Mouse (Mus musculus) CH12.LX (cell line): Measurements from ENCODE around the gene Trpm7. TPM values are rescaled to one million over a fixed set of nuclear protein-coding genes. Genes with fewer than 3 reads are reported as not detected.

ENCODE experiments used
- DNase-seq: peaks from one replicate; pipeline ENCODE4 v3.0.0-alpha.2; 2013; ENCODE audit errors: extremely low read depth
- H3K27ac ChIP-seq: 2 replicates; pipeline ENCODE4 v1.5.1; 2012; ENCODE audit warnings: low read depth, mild to moderate bottlenecking, control low read depth, moderate library complexity; ENCODE audit not compliant: insufficient read depth
- H3K27me3 ChIP-seq: replicated peaks from 2 replicates; pipeline ENCODE3; 2012; ENCODE audit warnings: inconsistent platforms
- H3K36me3 ChIP-seq, 2 experiments: replicated peaks in 1 of 2; 2 replicates each; pipeline versions ENCODE3 to v1.6.1; 2012; ENCODE audit warnings: inconsistent platforms in 1 of 2, low read length in 1 of 2, mild to moderate bottlenecking in 1 of 2, mixed read lengths in 1 of 2, moderate library complexity in 1 of 2; ENCODE audit not compliant: control insufficient read depth in 1 of 2, insufficient read depth in 1 of 2
- H3K4me1 ChIP-seq, 2 experiments: 2 replicates each; pipeline ENCODE4 v1.6.1; 2012; ENCODE audit warnings: inconsistent platforms in 1 of 2, moderate library complexity in 1 of 2; ENCODE audit not compliant: insufficient read depth in 2 of 2, control insufficient read depth in 1 of 2
- H3K4me2 ChIP-seq: 2 replicates; pipeline ENCODE4 v1.6.1; 2012; ENCODE audit warnings: low read depth, mild to moderate bottlenecking, control low read depth; ENCODE audit not compliant: poor library complexity, insufficient read depth, severe bottlenecking
- H3K4me3 ChIP-seq, 3 experiments: fragments of 150-350 bp in 1 of 3; sonication (generic) in 1 of 3; replicated peaks in 1 of 3; 2 replicates each; pipeline versions ENCODE3 to v1.5.1; 2011 to 2012; ENCODE audit warnings: low read depth in 2 of 3, low read length in 2 of 3, mild to moderate bottlenecking in 2 of 3, moderate library complexity in 2 of 3, control low read depth in 1 of 3, improper control_type of control experiment in 1 of 3, inconsistent platforms in 1 of 3, mixed read lengths in 1 of 3; ENCODE audit not compliant: poor library complexity in 1 of 3
- H3K79me2 ChIP-seq: replicated peaks from 2 replicates; pipeline ENCODE4 v1.6.1; 2012; ENCODE audit warnings: mild to moderate bottlenecking, moderate library complexity; ENCODE audit not compliant: control insufficient read depth, poor library complexity, insufficient read depth, severe bottlenecking; ENCODE audit errors: extremely low read depth
- H3K9ac ChIP-seq: 2 replicates; pipeline ENCODE4 v1.6.1; 2012; ENCODE audit warnings: low read depth, mild to moderate bottlenecking, control low read depth, moderate library complexity; ENCODE audit not compliant: insufficient read depth
- H3K9me3 ChIP-seq: replicated peaks from 2 replicates; pipeline ENCODE3; 2012; ENCODE audit warnings: low read length, inconsistent platforms, mixed read lengths
- BHLHE40 ChIP-seq: IDR thresholded peaks from 2 replicates; pipeline ENCODE4 v1.6.1; 2011; ENCODE audit warnings: mild to moderate bottlenecking, low read depth, low read length, improper control_type of control experiment
- CHD1 ChIP-seq: IDR thresholded peaks from 2 replicates; pipeline ENCODE4 v1.6.1; 2012; ENCODE audit warnings: low read depth, low read length, improper control_type of control experiment, inconsistent platforms
- CHD2 ChIP-seq: IDR thresholded peaks from 2 replicates; pipeline ENCODE4 v1.6.1; 2011; ENCODE audit warnings: low read length, improper control_type of control experiment
- CTCF ChIP-seq, 2 experiments: IDR thresholded peaks in 1 of 2; conservative IDR thresholded peaks in 1 of 2; 2 replicates each; pipeline ENCODE4 v1.5.1; 2011 to 2012; ENCODE audit warnings: low read depth in 2 of 2, low read length in 2 of 2, improper control_type of control experiment in 1 of 2, inconsistent platforms in 1 of 2, mild to moderate bottlenecking in 1 of 2, moderate library complexity in 1 of 2
- E2F4 ChIP-seq: IDR thresholded peaks from 2 replicates; pipeline ENCODE4 v1.6.1; 2011; ENCODE audit warnings: low read depth, low read length, improper control_type of control experiment; ENCODE audit not compliant: insufficient replicate concordance
- ELF1 ChIP-seq: IDR thresholded peaks from 2 replicates; pipeline ENCODE4 v1.6.1; 2014; ENCODE audit warnings: low read depth, mild to moderate bottlenecking, inconsistent platforms, low read length, improper control_type of control experiment
- EP300 ChIP-seq: IDR thresholded peaks from 2 replicates; pipeline ENCODE4 v1.6.1; 2011; ENCODE audit warnings: low read length, improper control_type of control experiment
- ETS1 ChIP-seq: conservative IDR thresholded peaks from 2 replicates; pipeline ENCODE4 v1.6.1; 2012; ENCODE audit warnings: low read depth, mild to moderate bottlenecking, inconsistent platforms, low read length, improper control_type of control experiment, moderate library complexity
- HCFC1 ChIP-seq: IDR thresholded peaks from 2 replicates; pipeline ENCODE4 v1.6.1; 2012; ENCODE audit warnings: low read depth, mild to moderate bottlenecking, inconsistent platforms, low read length, improper control_type of control experiment
- IRF4 ChIP-seq: IDR thresholded peaks from 2 replicates; pipeline ENCODE4 v1.6.1; 2014; ENCODE audit warnings: low read depth, mild to moderate bottlenecking, inconsistent platforms, low read length, improper control_type of control experiment
- JUN ChIP-seq: IDR thresholded peaks from 2 replicates; pipeline ENCODE4 v1.6.1; 2011; ENCODE audit warnings: low read depth, mild to moderate bottlenecking, low read length, improper control_type of control experiment, moderate library complexity; ENCODE audit not compliant: insufficient read depth
- JUND ChIP-seq: conservative IDR thresholded peaks from 2 replicates; pipeline ENCODE4 v1.6.1; 2011; ENCODE audit warnings: low read depth, low read length, improper control_type of control experiment
- KAT2A ChIP-seq: IDR thresholded peaks from 2 replicates; pipeline ENCODE4 v1.6.1; 2012; ENCODE audit warnings: low read length, improper control_type of control experiment, inconsistent platforms; ENCODE audit not compliant: insufficient replicate concordance
- MAFK ChIP-seq: IDR thresholded peaks from 2 replicates; pipeline ENCODE4 v1.6.1; 2011; ENCODE audit warnings: low read length, improper control_type of control experiment; ENCODE audit not compliant: insufficient replicate concordance
- MAX ChIP-seq: IDR thresholded peaks from 2 replicates; pipeline ENCODE4 v1.6.1; 2011; ENCODE audit warnings: low read length, improper control_type of control experiment
- MAZ ChIP-seq: IDR thresholded peaks from 2 replicates; pipeline ENCODE4 v1.6.1; 2012; ENCODE audit warnings: low read depth, mild to moderate bottlenecking, inconsistent platforms, low read length, improper control_type of control experiment, moderate library complexity
- MEF2A ChIP-seq: IDR thresholded peaks from 2 replicates; pipeline ENCODE4 v1.6.1; 2014; ENCODE audit warnings: low read depth, mild to moderate bottlenecking, inconsistent platforms, low read length, improper control_type of control experiment, borderline replicate concordance
- MXI1 ChIP-seq: IDR thresholded peaks from 2 replicates; pipeline ENCODE4 v1.6.1; 2011; ENCODE audit warnings: mild to moderate bottlenecking, low read depth, low read length, improper control_type of control experiment
- MYC ChIP-seq: IDR thresholded peaks from 2 replicates; pipeline ENCODE4 v1.6.1; 2011; ENCODE audit warnings: low read depth, mild to moderate bottlenecking, improper control_type of control experiment, low read length
- NELFE ChIP-seq: IDR thresholded peaks from 2 replicates; pipeline ENCODE4 v1.6.1; 2011; ENCODE audit warnings: low read depth, low read length, improper control_type of control experiment
- NRF1 ChIP-seq: IDR thresholded peaks from 2 replicates; pipeline ENCODE4 v1.6.1; 2014; ENCODE audit warnings: low read depth, mild to moderate bottlenecking, inconsistent platforms, low read length, improper control_type of control experiment, moderate library complexity
- PAX5 ChIP-seq: IDR thresholded peaks from 2 replicates; pipeline ENCODE4 v1.6.1; 2012; ENCODE audit warnings: low read length, inconsistent platforms, mixed read lengths
- POLR2A ChIP-seq: IDR thresholded peaks from 2 replicates; pipeline ENCODE4 v1.6.1; 2011; ENCODE audit warnings: low read depth, mild to moderate bottlenecking, improper control_type of control experiment, low read length
- POLR2AphosphoS2 ChIP-seq: IDR thresholded peaks from 2 replicates; pipeline ENCODE4 v1.6.1; 2011; ENCODE audit warnings: low read depth, low read length, improper control_type of control experiment
- RAD21 ChIP-seq: IDR thresholded peaks from 2 replicates; pipeline ENCODE4 v1.6.1; 2011; ENCODE audit warnings: low read depth, mild to moderate bottlenecking, low read length, improper control_type of control experiment, moderate library complexity
- RCOR1 ChIP-seq: conservative IDR thresholded peaks from 2 replicates; pipeline ENCODE4 v1.6.1; 2012; ENCODE audit warnings: low read depth, mild to moderate bottlenecking, inconsistent platforms, low read length, improper control_type of control experiment
- SIN3A ChIP-seq: IDR thresholded peaks from 2 replicates; pipeline ENCODE4 v1.6.1; 2012; ENCODE audit warnings: low read length, improper control_type of control experiment, inconsistent platforms
- SMC3 ChIP-seq: IDR thresholded peaks from 2 replicates; pipeline ENCODE4 v1.6.1; 2011; ENCODE audit warnings: low read depth, low read length, improper control_type of control experiment
- TBP ChIP-seq: conservative IDR thresholded peaks from 2 replicates; pipeline ENCODE4 v1.6.1; 2011; ENCODE audit warnings: low read depth, low read length, improper control_type of control experiment
- TCF12 ChIP-seq: IDR thresholded peaks from 2 replicates; pipeline ENCODE4 v1.6.1; 2014; ENCODE audit warnings: low read depth, mild to moderate bottlenecking, inconsistent platforms, low read length, improper control_type of control experiment
- UBTF ChIP-seq: IDR thresholded peaks from 2 replicates; pipeline ENCODE4 v1.6.1; 2012; ENCODE audit warnings: low read depth, mild to moderate bottlenecking, inconsistent platforms, low read length, improper control_type of control experiment, moderate library complexity
- USF1 ChIP-seq: IDR thresholded peaks from 2 replicates; pipeline ENCODE4 v1.6.1; 2014; ENCODE audit warnings: low read depth, mild to moderate bottlenecking, inconsistent platforms, low read length, improper control_type of control experiment
- USF2 ChIP-seq: conservative IDR thresholded peaks from 2 replicates; pipeline ENCODE4 v1.6.1; 2011; ENCODE audit warnings: low read depth, low read length, improper control_type of control experiment
- ZC3H11A ChIP-seq: IDR thresholded peaks from 2 replicates; pipeline ENCODE4 v1.6.1; 2012; ENCODE audit warnings: low read depth, mild to moderate bottlenecking, inconsistent platforms, low read length, improper control_type of control experiment
- ZKSCAN1 ChIP-seq: IDR thresholded peaks from 2 replicates; pipeline ENCODE4 v1.6.1; 2012; ENCODE audit warnings: low read depth, inconsistent platforms, low read length, improper control_type of control experiment, borderline replicate concordance
- ZMIZ1 ChIP-seq: IDR thresholded peaks from 2 replicates; pipeline ENCODE4 v1.6.1; 2012; ENCODE audit warnings: low read depth, mild to moderate bottlenecking, inconsistent platforms, low read length, improper control_type of control experiment
- ZNF384 ChIP-seq: IDR thresholded peaks from 2 replicates; pipeline ENCODE4 v1.6.1; 2012; ENCODE audit warnings: low read depth, low read length, improper control_type of control experiment, inconsistent platforms
- dilution Hi-C: fragments of 300-500 bp; cut with MboI; formaldehyde crosslinking; loops from 2 replicates; pipeline ENCODE4 v1.14.3; 2020; ENCODE audit warnings: low sequenced_read_pairs; ENCODE audit not compliant: extremely low pct_unique_long_range_greater_than_20kb, extremely low pct_ligation_motif_present
- in situ Hi-C: fragments of 300-500 bp; cut with MboI; formaldehyde crosslinking; loops from 3 replicates; pipeline ENCODE4 v1.14.3; 2019; ENCODE audit warnings: low sequenced_read_pairs, low pct_ligation_motif_present, low pct_unique_long_range_greater_than_20kb, mixed read lengths
- polyA plus RNA-seq: library from polyadenylated mRNA; unstranded; fragments of >175 nt; gene quantifications from 2 replicates; pipeline ENCODE4 v1.2.1, GENCODE M21; 2012; ENCODE audit warnings: low read depth; ENCODE audit not compliant: insufficient read length
- total RNA-seq, 2 experiments: library from RNA; depleted of rRNA; stranded (reverse); fragments of 300-350 nt in 1 of 2; fragments of >200 nt in 1 of 2; gene quantifications; 2 replicates each; pipeline ENCODE4 v1.2.3; 2012 to 2014

Trpm7 gene
- 14.1 and 15.7 TPM in 2 replicates for total RNA-seq (2012; rRNA removed)
- 30.1 and 36.7 TPM in 2 replicates for total RNA-seq (2014; rRNA removed)
- polyA plus RNA-seq = 23.7 and 25.8 TPM in 2 replicates

DNA sequence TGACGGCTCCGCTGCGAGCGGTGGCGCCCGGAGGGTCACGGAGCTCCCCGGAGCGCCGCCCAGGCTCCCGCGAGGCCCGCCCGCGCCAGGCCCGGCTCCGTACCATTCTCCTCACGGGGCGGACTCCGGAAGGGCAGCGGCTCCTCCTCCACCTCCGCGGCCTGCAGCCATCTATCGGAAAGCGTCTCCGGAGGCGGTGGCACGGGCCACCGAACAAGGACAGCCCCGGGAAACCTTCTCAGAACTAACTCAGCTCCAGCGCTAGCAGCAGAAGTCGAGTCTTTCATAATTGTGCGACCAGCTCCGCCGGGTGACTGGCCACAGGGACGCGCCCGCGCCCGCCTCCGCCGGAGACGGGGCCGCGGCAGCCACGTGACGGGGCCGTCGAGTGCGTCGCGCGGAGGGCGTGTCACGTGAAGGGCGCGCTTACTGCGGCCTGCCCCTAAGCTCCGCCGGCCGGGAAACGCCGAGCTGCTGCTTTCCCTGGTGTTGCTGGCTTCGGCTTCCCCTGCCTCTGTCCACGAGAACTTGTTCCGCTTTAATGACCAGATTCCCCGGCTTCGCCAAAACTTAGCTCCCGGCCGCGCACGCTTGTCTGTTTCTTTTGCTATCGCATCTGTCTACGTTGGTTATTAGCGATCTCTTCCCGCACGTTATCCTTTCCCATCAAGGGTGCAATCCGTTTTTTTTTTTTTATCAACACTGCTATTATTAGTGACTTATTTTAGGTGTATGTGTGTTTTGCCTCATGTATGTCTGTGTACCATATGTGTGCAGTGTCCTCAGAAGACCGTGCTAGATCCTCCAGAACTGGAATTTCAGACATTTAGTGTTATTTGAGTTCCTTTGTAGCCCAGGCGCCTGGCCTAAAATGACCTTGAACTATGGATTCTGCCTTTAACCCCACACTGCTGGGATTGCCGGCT is at the start of gene Trpm7:
Trpm7 (minus strand) TSS at position 360 of the 926 bp plus-strand sequence.
- peak; percentile 89 for DNase-seq
- Histone ChIP-seq H3K36me3 (no peaks in the 10 kb centered on the region), H3K4me2 (peak within 1 kb of the TSS; percentile 95), H3K4me3 (peak within 1 kb of the TSS; percentile 70 to 93 (median 88)), H3K4me1 (peaks cover 8 to 18% of the 10 kb centered on the region in 2 experiments), H3K27me3 (no peaks in the 10 kb centered on the region), H3K9ac (peak within 1 kb of the TSS; percentile 88), H3K79me2 (peaks cover 25% of the 10 kb centered on the region), H3K9me3 (no peaks in the 10 kb centered on the region), H3K27ac (peak within 1 kb of the TSS; percentile 88)
- in situ Hi-C loops (no loop called here), dilution Hi-C loops (no loop called here)
- TF ChIP-seq HCFC1 (peak; percentile 77), KAT2A (peak; percentile 74; the same call in 1 of the 2 replicates), ZC3H11A (no peak), RAD21 (no peak), JUN (no peak), TBP (peak; percentile 86), BHLHE40 (peak; percentile 100), USF1 (peak; percentile 98), CHD2 (peak; percentile 12; the same call in 1 of the 2 replicates), CTCF (conservative IDR thresholded peaks at IDR 0.05 in 1 of 2, IDR thresholded peaks at IDR 0.05 in 1 of 2; ENCODE audit: low read depth in 2 of 2, low read length in 2 of 2) (no peak), MAX (peak; percentile 98), ZNF384 (peak; percentile 44), NELFE (peak; percentile 94), IRF4 (peak; percentile 74), ZMIZ1 (peak; percentile 94; the same call in 1 of the 2 replicates), E2F4 (peak; percentile 44; the same call in 1 of the 2 replicates), JUND (no peak), NRF1 (peak; percentile 48; the same call in 1 of the 2 replicates), ETS1 (peak; percentile 71), SMC3 (no peak), USF2 (peak; percentile 93), ELF1 (peak; percentile 47), ZKSCAN1 (no peak), SIN3A (peak; percentile 89), POLR2A (peak; percentile 94), TCF12 (peak; percentile 84), RCOR1 (peak; percentile 64; the same call in 1 of the 2 replicates), MAZ (0 out of 2 replicates have a peak, but pooled peaks have one; percentile 52), MXI1 (peak; percentile 89), EP300 (no peak), MYC (no peak; the same call in none of the 2 replicates), CHD1 (no peak; the same call in 1 of the 2 replicates), MAFK (0 out of 2 replicates have a peak, but pooled peaks have one; percentile 13), UBTF (peak; percentile 98), PAX5 (no peak), POLR2AphosphoS2 (peak; percentile 83), MEF2A (peak; percentile 77; the same call in 1 of the 2 replicates)
